Mouse (Mus musculus): Measurements from ENCODE around the gene Olfr142. TPM values are rescaled to one million over a fixed set of nuclear protein-coding genes. Genes with fewer than 3 reads are reported as not detected.
"Not testable (repeated sequence)": the region's sequence is repeated elsewhere in the genome, so short reads cannot be mapped to it uniquely, and the experiment has no call there.

The Olfr142 gene
- not detected in 2 replicates for polyA plus RNA-seq (2012; rRNA removed)

- Histone ChIP-seq H3K27me3 (ENCODE audit: control insufficient read depth, insufficient read depth, low read length) (no peaks in the 10 kb centered on the region), H3K27ac (ENCODE audit: control insufficient read depth, insufficient read depth, low read length) (no peak within 1 kb of the TSS), H3K4me1 (replicated peaks; ENCODE audit: control insufficient read depth, insufficient read depth, low read length) (no peaks in the 10 kb centered on the region), H3K36me3 (ENCODE audit: control insufficient read depth, insufficient read depth, low read length) (no peaks in the 10 kb centered on the region), H3K4me3 (ENCODE audit: control insufficient read depth, insufficient read depth, low read length) (no peak within 1 kb of the TSS)
- 96% methylated on average over 4 of the region's 4 CpGs for WGBS
- TF ChIP-seq CTCF (IDR thresholded peaks at IDR 0.05; ENCODE audit: borderline replicate concordance, control insufficient read depth, extremely low read depth, insufficient read depth, low read length, poor library complexity) (no peak), POLR2A (IDR thresholded peaks at IDR 0.05; ENCODE audit: control insufficient read depth, extremely low read depth, insufficient read depth, low read length, poor library complexity) (no peak)
- no peak for DNase-seq
Measured at GRCm38 (mm10) chr2:90257492-90257891, at the start of gene Olfr142. Gene Olfr142 (minus strand): TSS chr2:90257592.

GRCm38 (mm10) chr2:90292741-90293140 is 35.3 kb upstream of the Olfr142 start, which contains the start of gene Olfr1272:
Gene Olfr1272 (minus strand): TSS chr2:90292841.
- Histone ChIP-seq H3K36me3 (ENCODE audit: control insufficient read depth, insufficient read depth, low read length) (no peaks in the 10 kb centered on the region), H3K27me3 (ENCODE audit: control insufficient read depth, insufficient read depth, low read length) (no peaks in the 10 kb centered on the region), H3K4me1 (replicated peaks; ENCODE audit: control insufficient read depth, insufficient read depth, low read length) (no peaks in the 10 kb centered on the region), H3K27ac (ENCODE audit: control insufficient read depth, insufficient read depth, low read length) (no peak within 1 kb of the TSS), H3K4me3 (ENCODE audit: control insufficient read depth, insufficient read depth, low read length) (no peak within 1 kb of the TSS)
- no peak for DNase-seq
- TF ChIP-seq CTCF (IDR thresholded peaks at IDR 0.05; ENCODE audit: borderline replicate concordance, control insufficient read depth, extremely low read depth, insufficient read depth, low read length, poor library complexity), result no peak
- TF ChIP-seq POLR2A (IDR thresholded peaks at IDR 0.05; ENCODE audit: control insufficient read depth, extremely low read depth, insufficient read depth, low read length, poor library complexity), result no peak
- WGBS, result 94% methylated on average over 6 of the region's 6 CpGs

- H3K4me3 ChIP-seq (ENCODE audit: control insufficient read depth, insufficient read depth, low read length), result no peak within 1 kb of the TSS
- 89% methylated on average over 2 of the region's 2 CpGs for WGBS
- H3K27me3 ChIP-seq (ENCODE audit: control insufficient read depth, insufficient read depth, low read length), result no peaks in the 10 kb centered on the region
- no peaks in the 10 kb centered on the region for H3K4me1 ChIP-seq (replicated peaks; ENCODE audit: control insufficient read depth, insufficient read depth, low read length)
- TF ChIP-seq CTCF (IDR thresholded peaks at IDR 0.05; ENCODE audit: borderline replicate concordance, control insufficient read depth, extremely low read depth, insufficient read depth, low read length, poor library complexity) (no peak), POLR2A (IDR thresholded peaks at IDR 0.05; ENCODE audit: control insufficient read depth, extremely low read depth, insufficient read depth, low read length, poor library complexity) (no peak)
- no peak within 1 kb of the TSS for H3K27ac ChIP-seq (ENCODE audit: control insufficient read depth, insufficient read depth, low read length)
- no peak for DNase-seq
- H3K36me3 ChIP-seq (ENCODE audit: control insufficient read depth, insufficient read depth, low read length), result no peaks in the 10 kb centered on the region
Measured at GRCm38 (mm10) chr2:90270932-90271331, 13.5 kb upstream of the Olfr142 start, which contains the start of gene Olfr1271. Gene Olfr1271 (minus strand): TSS chr2:90271032.

GRCm38 (mm10) chr2:90224393-90224792 is 33.0 kb downstream of the Olfr142 start, which contains the start of gene Olfr1506:
Gene Olfr1506 (minus strand): TSS chr2:90224493.
- not testable (repeated sequence) for H3K27me3 ChIP-seq (ENCODE audit: control insufficient read depth, insufficient read depth, low read length); H3K36me3 ChIP-seq (ENCODE audit: control insufficient read depth, insufficient read depth, low read length); H3K4me1 ChIP-seq (replicated peaks; ENCODE audit: control insufficient read depth, insufficient read depth, low read length); DNase-seq; H3K4me3 ChIP-seq (ENCODE audit: control insufficient read depth, insufficient read depth, low read length); H3K27ac ChIP-seq (ENCODE audit: control insufficient read depth, insufficient read depth, low read length)
- no CpG with 5 or more reads among the region's 6 CpGs for WGBS

Other genes with a start within 250 kb of the Olfr142 start
- not detected in 2 replicates for gene Olfr1263, start 245.5 kb downstream of the Olfr142 start, polyA plus RNA-seq (2012; rRNA removed)
- gene Olfr1264, start 232.0 kb downstream of the Olfr142 start, polyA plus RNA-seq (2012; rRNA removed), result not detected in 2 replicates
- not detected in 2 replicates for gene Olfr1265, start 222.3 kb downstream of the Olfr142 start, polyA plus RNA-seq (2012; rRNA removed)
- gene Olfr140, start 194.0 kb downstream of the Olfr142 start, polyA plus RNA-seq (2012; rRNA removed), result not detected in 2 replicates
- not detected in 2 replicates for gene Olfr1269, start 136.2 kb downstream of the Olfr142 start, polyA plus RNA-seq (2012; rRNA removed)
- not detected in 2 replicates for gene Olfr32, start 115.3 kb downstream of the Olfr142 start, polyA plus RNA-seq (2012; rRNA removed)
- not detected in 2 replicates for gene Olfr1270, start 104.5 kb downstream of the Olfr142 start, polyA plus RNA-seq (2012; rRNA removed)
- gene Olfr1506, start 33.1 kb downstream of the Olfr142 start, polyA plus RNA-seq (2012; rRNA removed), result not detected in 2 replicates
- gene Olfr1271, start 13.4 kb upstream of the Olfr142 start, polyA plus RNA-seq (2012; rRNA removed), result not detected in 2 replicates
- not detected in 2 replicates for gene Olfr1272, start 35.2 kb upstream of the Olfr142 start, polyA plus RNA-seq (2012; rRNA removed)
- gene Gm13769, start 64.6 kb upstream of the Olfr142 start, polyA plus RNA-seq (2012; rRNA removed), result not detected in 2 replicates
- gene Olfr1274-ps, start 141.1 kb upstream of the Olfr142 start, polyA plus RNA-seq (2012; rRNA removed), result not detected in 2 replicates